ENCODE assay signal across 43 mouse cellular contexts in the genomic region with DNA sequence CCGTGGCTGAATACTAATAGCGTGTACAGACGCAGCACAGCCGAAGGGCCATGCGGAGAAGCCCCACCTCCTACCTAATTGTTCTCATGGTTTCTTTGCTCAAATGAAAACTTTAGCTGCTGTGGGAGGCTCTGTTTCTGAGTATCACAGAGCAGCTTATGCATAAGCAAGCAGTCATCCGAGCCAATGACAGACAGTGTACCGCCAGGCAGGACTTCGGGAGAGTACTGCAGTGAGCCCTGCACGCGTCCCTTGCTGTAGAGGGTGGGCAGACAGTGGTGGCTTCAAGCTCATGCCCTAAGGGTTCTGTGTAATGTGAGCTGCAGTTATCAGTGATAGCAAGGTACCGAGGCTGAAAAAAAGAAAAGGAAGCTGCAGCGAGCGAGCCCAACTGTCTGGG. TPM values are rescaled to one million over a fixed set of nuclear protein-coding genes. Genes with fewer than 3 reads are reported as not detected.
A peak's percentile ranks its signal among the peaks of the same experiment; 100 is the strongest.
DNase-seq lines count a peak whose midpoint lies in the region; ATAC-seq lines count a peak whose summit lies in the region.
"Had no signal": no experiment of that assay in that cellular context is flagged by ENCODE, and none has a peak within 500 bp of the region (broad histone marks: within the 10 kb centered on the region; RNA-seq: fewer than 3 reads in every experiment).

No protein-coding gene starts in this region.

- peak overlapping the region; percentile 25 for H3K4me2 ChIP-seq in heart, embryonic 13.5 days
- no peak overlapping the region for H3K4me2 ChIP-seq in kidney, embryonic 15.5 days
- H3K4me2 ChIP-seq in lung, embryonic 16.5 days (ENCODE audit: low read depth, low read length), result no peak overlapping the region
- H3K4me2 ChIP-seq: embryonic facial prominence, embryonic 15.5 days; forebrain, embryonic 12.5 days; limb, embryonic 13.5 days; liver, embryonic 11.5 days; midbrain, embryonic 12.5 days; stomach, embryonic 15.5 days had no signal

- H3K4me3 ChIP-seq in heart, embryonic 13.5 days, result no peak overlapping the region
- H3K4me3 ChIP-seq in kidney, embryonic 15.5 days (replicated peaks), result no peak overlapping the region
- H3K4me3 ChIP-seq in lung, embryonic 16.5 days (ENCODE audit: low read length), result no peak overlapping the region
- H3K4me3 ChIP-seq: embryonic facial prominence, embryonic 10.5 days; embryonic facial prominence, embryonic 15.5 days; forebrain, embryonic 12.5 days; layer of hippocampus, adult 2 months; left cerebral cortex, adult 2 months; limb, embryonic 13.5 days; midbrain, embryonic 12.5 days; stomach, embryonic 15.5 days had no signal

- no peaks in the 10 kb centered on the region for H3K27me3 ChIP-seq in heart, embryonic 13.5 days (replicated peaks)
- no peaks in the 10 kb centered on the region for H3K27me3 ChIP-seq in kidney, embryonic 15.5 days
- H3K27me3 ChIP-seq in lung, embryonic 16.5 days (ENCODE audit: control insufficient read depth, insufficient read depth, low read depth, low read length), result no peaks in the 10 kb centered on the region
- H3K27me3 ChIP-seq: CH12.LX; embryonic facial prominence, embryonic 15.5 days; forebrain, embryonic 12.5 days; limb, embryonic 13.5 days; midbrain, embryonic 12.5 days; stomach, embryonic 15.5 days had no signal

- H3K36me3 ChIP-seq in heart, embryonic 13.5 days, result peaks cover 93% of the 10 kb centered on the region
- H3K36me3 ChIP-seq in kidney, embryonic 15.5 days, result peaks cover 75% of the 10 kb centered on the region
- H3K36me3 ChIP-seq in lung, embryonic 16.5 days (ENCODE audit: control insufficient read depth, insufficient read depth, low read length), result peaks cover 10% of the 10 kb centered on the region

- WGBS in heart, embryonic 13.5 days, result 44% methylated on average over 13 of the region's 13 CpGs
- 66% methylated on average over 13 of the region's 13 CpGs for WGBS in kidney, embryonic 15.5 days
- 54% methylated on average over 13 of the region's 13 CpGs for WGBS in lung, embryonic 16.5 days

- H3K9me3 ChIP-seq in heart, embryonic 13.5 days, result no peaks in the 10 kb centered on the region
- no peaks in the 10 kb centered on the region for H3K9me3 ChIP-seq in kidney, embryonic 15.5 days (replicated peaks)
- H3K9me3 ChIP-seq in lung, embryonic 16.5 days (ENCODE audit: control insufficient read depth, low read length), result no peaks in the 10 kb centered on the region
- H3K9me3 ChIP-seq: embryonic facial prominence, embryonic 10.5 days; embryonic facial prominence, embryonic 15.5 days; forebrain, embryonic 12.5 days; limb, embryonic 13.5 days; midbrain, embryonic 12.5 days; stomach, embryonic 15.5 days had no signal

- no peak for ATAC-seq in heart, embryonic 13.5 days (ENCODE audit: extremely low read depth, insufficient number of reproducible peaks, low FRiP score, low TSS enrichment)
- ATAC-seq in kidney, embryonic 15.5 days (replicated peaks; ENCODE audit: low FRiP score), result 0 out of 2 replicates have a peak, but pooled peaks have one; percentile 58
- peak; percentile 51; the same call in 1 of the 2 replicates for ATAC-seq in lung, embryonic 16.5 days (ENCODE audit: low read depth)
- ATAC-seq: activated CD4-positive, CD25-positive, alpha-beta regulatory T cell, adult 4 months; forebrain, postnatal 0 days; hindbrain, embryonic 16.5 days had no signal

- H3K27ac ChIP-seq in heart, embryonic 13.5 days (replicated peaks), result peak overlapping the region; percentile 12; the same call in 1 of the 2 replicates
- H3K27ac ChIP-seq in kidney, embryonic 15.5 days, result no peak overlapping the region
- no peak overlapping the region for H3K27ac ChIP-seq in lung, embryonic 16.5 days (ENCODE audit: low read length)
- H3K27ac ChIP-seq: embryonic facial prominence, embryonic 10.5 days; embryonic facial prominence, embryonic 15.5 days; forebrain, embryonic 12.5 days; layer of hippocampus, adult 2 months; left cerebral cortex, adult 2 months; limb, embryonic 13.5 days; midbrain, embryonic 12.5 days; stomach, embryonic 15.5 days had no signal

- no peak overlapping the region for H3K9ac ChIP-seq in heart, embryonic 13.5 days
- H3K9ac ChIP-seq in kidney, embryonic 15.5 days, result no peak overlapping the region
- no peak overlapping the region for H3K9ac ChIP-seq in lung, embryonic 16.5 days (ENCODE audit: low read length)
- H3K9ac ChIP-seq: embryonic facial prominence, embryonic 15.5 days; forebrain, embryonic 12.5 days; forebrain, postnatal 0 days; limb, embryonic 13.5 days; midbrain, embryonic 12.5 days; stomach, embryonic 15.5 days had no signal

- peaks cover 10% of the 10 kb centered on the region for H3K4me1 ChIP-seq in heart, embryonic 13.5 days
- no peaks in the 10 kb centered on the region for H3K4me1 ChIP-seq in kidney, embryonic 15.5 days
- H3K4me1 ChIP-seq in lung, embryonic 16.5 days (replicated peaks; ENCODE audit: control insufficient read depth, insufficient read depth, low read length), result no peaks in the 10 kb centered on the region
- H3K4me1 ChIP-seq: embryonic facial prominence, embryonic 15.5 days; forebrain, embryonic 12.5 days; limb, embryonic 13.5 days; midbrain, embryonic 12.5 days; stomach, embryonic 15.5 days had no signal

- peak; percentile 14 for DNase-seq in embryo, embryonic 10 days (ENCODE audit: low spot score)
- no peak for DNase-seq in embryo, embryonic 10.5 days (ENCODE audit: low spot score)
- no peak for DNase-seq in heart, postnatal 4 days
- no peak for DNase-seq in kidney, adult 18-20 months
- DNase-seq in lung, postnatal 25 days (ENCODE audit: low spot score), result no peak
- DNase-seq: adrenal gland, adult 2 months; adrenal gland, postnatal 36 days; cerebellum, adult 18-20 months; cerebellum, postnatal 10 days; forebrain, postnatal 0 days; kidney, adult 2 months; kidney, postnatal 25 days; lung, postnatal 36 days; right cerebral cortex, postnatal 25 days had no signal

RNA-seq across cellular contexts. Expression of a gene that starts 22.0 kb away (rescaled TPM):
- 0.38 and 1.6 TPM in 2 replicates for polyA plus RNA-seq in heart, embryonic 13.5 days (2015; fragmentation: Nextera tagmentation; extraction: Ambion mirVana)
- under 1 TPM; 0.12 to 0.63 TPM for total RNA-seq in heart, postnatal 4 days (2021)
- polyA plus RNA-seq in kidney, embryonic 15.5 days (2015; fragmentation: Nextera tagmentation; extraction: Ambion mirVana), result 1.9 and 4.3 TPM in 2 replicates
- 0.84 and 1.1 TPM in 2 replicates for polyA plus RNA-seq in lung, embryonic 16.5 days (2015; fragmentation: Nextera tagmentation; extraction: Ambion mirVana)
- total RNA-seq: CH12.LX; common myeloid progenitor, adult 5-6 weeks; gastrocnemius, adult 8-10 months; gastrocnemius, postnatal 4 days; megakaryocyte, adult 5-6 weeks; monocyte, adult 5-6 weeks had no signal
- polyA plus RNA-seq: activated CD4-positive, CD25-positive, alpha-beta regulatory T cell, adult 4 months; C2C12 had no signal

RNA-seq across cellular contexts. Expression of a gene that starts 54.1 kb away (rescaled TPM):
- not detected in 2 replicates for polyA plus RNA-seq in heart, embryonic 13.5 days (2015; fragmentation: Nextera tagmentation; extraction: Ambion mirVana)
- not detected for total RNA-seq in heart, postnatal 4 days (2021)
- not detected in 2 replicates for polyA plus RNA-seq in kidney, embryonic 15.5 days (2015; fragmentation: Nextera tagmentation; extraction: Ambion mirVana)
- polyA plus RNA-seq in lung, embryonic 16.5 days (2015; fragmentation: Nextera tagmentation; extraction: Ambion mirVana), result not detected in 2 replicates
- total RNA-seq: adrenal gland, adult 2 months; adrenal gland, postnatal 36 days; CH12.LX; common myeloid progenitor, adult 5-6 weeks; ES-E14; forebrain, postnatal 0 days; gastrocnemius, adult 8-10 months; gastrocnemius, postnatal 4 days; layer of hippocampus, adult 2 months; layer of hippocampus, postnatal 14 days; left cerebral cortex, adult 2 months; left cerebral cortex, postnatal 25 days; monocyte, adult 5-6 weeks had no signal
- polyA plus RNA-seq: activated CD4-positive, CD25-positive, alpha-beta regulatory T cell, adult 4 months; adrenal gland, adult 2 months; brain, embryonic 14.5 days; C2C12; embryonic facial prominence, embryonic 10.5 days; embryonic facial prominence, embryonic 15.5 days; forebrain, embryonic 12.5 days; forebrain, postnatal 0 days; hindbrain, embryonic 11.5 days; hindbrain, embryonic 16.5 days; intestine, embryonic 14.5 days; kidney, adult 2 months; limb, embryonic 13.5 days; liver, embryonic 11.5 days; liver, embryonic 16.5 days; midbrain, embryonic 12.5 days; neural tube, embryonic 14.5 days; stomach, embryonic 15.5 days had no signal
